16 mouse cellular contexts compared by ENCODE assay signal in the genomic region with DNA sequence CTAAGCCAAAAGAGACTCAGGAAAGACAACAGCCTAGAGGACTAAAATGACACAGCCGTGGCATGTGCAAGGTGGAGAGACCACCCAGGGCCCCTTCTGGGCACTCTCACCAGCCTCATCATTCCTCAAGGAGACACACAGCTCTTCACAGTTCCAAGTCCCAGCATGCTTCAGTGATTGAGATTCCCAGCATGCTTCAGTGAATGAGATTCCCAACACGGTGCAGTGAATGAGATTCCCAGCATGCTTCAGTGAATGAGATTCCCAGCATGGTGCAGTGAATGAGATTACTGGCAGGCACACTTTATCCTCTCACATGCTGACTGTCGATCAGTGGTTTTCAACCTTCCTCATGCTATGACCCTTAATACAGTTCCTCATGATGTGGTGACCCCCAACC. TPM values are rescaled to one million over a fixed set of nuclear protein-coding genes. Genes with fewer than 3 reads are reported as not detected.
DNase-seq lines count a peak whose midpoint lies in the region; ATAC-seq and TF ChIP-seq lines count a peak whose summit lies in the region.
"Had no signal": no experiment of that assay in that cellular context is flagged by ENCODE, and none has a peak within 500 bp of the region (broad histone marks: within the 10 kb centered on the region; RNA-seq: fewer than 3 reads in every experiment).

No protein-coding gene starts in this region.

- no peaks in the 10 kb centered on the region for H3K27me3 ChIP-seq in hindbrain, embryonic 11.5 days (ENCODE audit: control insufficient read depth, insufficient read depth, low read length)
- H3K27me3 ChIP-seq in hindbrain, embryonic 10.5 days (ENCODE audit: insufficient read depth, poor library complexity, severe bottlenecking), result no peaks in the 10 kb centered on the region
- H3K27me3 ChIP-seq in hindbrain, embryonic 14.5 days (ENCODE audit: control insufficient read depth, insufficient read depth, low read length), result no peaks in the 10 kb centered on the region
- no peaks in the 10 kb centered on the region for H3K27me3 ChIP-seq in neural tube, embryonic 13.5 days
- H3K27me3 ChIP-seq in kidney, embryonic 14.5 days (ENCODE audit: control insufficient read depth, insufficient read depth, low read length), result no peaks in the 10 kb centered on the region

- H3K4me3 ChIP-seq in hindbrain, embryonic 11.5 days (ENCODE audit: low read depth, low read length), result no peak overlapping the region
- H3K4me3 ChIP-seq in hindbrain, embryonic 10.5 days, result no peak overlapping the region
- no peak overlapping the region for H3K4me3 ChIP-seq in hindbrain, embryonic 14.5 days (replicated peaks; ENCODE audit: low read length)
- no peak overlapping the region for H3K4me3 ChIP-seq in neural tube, embryonic 13.5 days
- H3K4me3 ChIP-seq in kidney, embryonic 14.5 days (ENCODE audit: low read length), result no peak overlapping the region
- H3K4me3 ChIP-seq: erythroblast, embryonic 14.5 days; heart, embryonic 12.5 days; myocyte had no signal

- H3K9me3 ChIP-seq in hindbrain, embryonic 11.5 days (ENCODE audit: control insufficient read depth, low read length), result no peaks in the 10 kb centered on the region
- H3K9me3 ChIP-seq in hindbrain, embryonic 10.5 days, result no peaks in the 10 kb centered on the region
- no peaks in the 10 kb centered on the region for H3K9me3 ChIP-seq in hindbrain, embryonic 14.5 days (ENCODE audit: control insufficient read depth, low read length)
- H3K9me3 ChIP-seq in neural tube, embryonic 13.5 days, result no peaks in the 10 kb centered on the region
- no peaks in the 10 kb centered on the region for H3K9me3 ChIP-seq in kidney, embryonic 14.5 days (ENCODE audit: control insufficient read depth, low read length)
- H3K9me3 ChIP-seq: heart, embryonic 12.5 days had no signal

- no peaks in the 10 kb centered on the region for H3K4me1 ChIP-seq in hindbrain, embryonic 11.5 days (replicated peaks; ENCODE audit: control insufficient read depth, insufficient read depth, low read length)
- H3K4me1 ChIP-seq in hindbrain, embryonic 10.5 days (replicated peaks), result peaks cover 12% of the 10 kb centered on the region
- peaks cover 3% of the 10 kb centered on the region; the same call in 1 of the 2 replicates for H3K4me1 ChIP-seq in hindbrain, embryonic 14.5 days (replicated peaks; ENCODE audit: control insufficient read depth, insufficient read depth, low read length)
- H3K4me1 ChIP-seq in neural tube, embryonic 13.5 days (replicated peaks), result peaks cover 8% of the 10 kb centered on the region
- H3K4me1 ChIP-seq in kidney, embryonic 14.5 days (ENCODE audit: control insufficient read depth, insufficient read depth, low read length), result 0 out of 2 replicates have a peak, but pooled peaks cover 4% of the 10 kb centered on the region

- 63% methylated on average over 3 of the region's 3 CpGs for WGBS in hindbrain, embryonic 11.5 days
- WGBS in hindbrain, embryonic 10.5 days, result 57% methylated on average over 3 of the region's 3 CpGs
- 19% methylated on average over 3 of the region's 3 CpGs for WGBS in hindbrain, embryonic 14.5 days
- WGBS in neural tube, embryonic 13.5 days, result 46% methylated on average over 3 of the region's 3 CpGs
- WGBS in kidney, embryonic 14.5 days, result 78% methylated on average over 3 of the region's 3 CpGs

- TF ChIP-seq CTCF in brain, embryonic 14.5 days (IDR thresholded peaks at IDR 0.05; ENCODE audit: borderline replicate concordance, extremely low read depth, insufficient read depth, insufficient read length), result no peak

- H3K9ac ChIP-seq in hindbrain, embryonic 11.5 days (ENCODE audit: low read depth, low read length), result no peak overlapping the region
- H3K9ac ChIP-seq in hindbrain, embryonic 14.5 days, result no peak overlapping the region
- no peak overlapping the region for H3K9ac ChIP-seq in neural tube, embryonic 13.5 days
- H3K9ac ChIP-seq in kidney, embryonic 14.5 days (ENCODE audit: low read depth, low read length), result no peak overlapping the region
- H3K9ac ChIP-seq: heart, embryonic 12.5 days had no signal

- H3K4me2 ChIP-seq in hindbrain, embryonic 11.5 days (replicated peaks; ENCODE audit: low read depth, low read length), result no peak overlapping the region
- H3K4me2 ChIP-seq in hindbrain, embryonic 14.5 days (replicated peaks), result no peak overlapping the region
- H3K4me2 ChIP-seq in neural tube, embryonic 13.5 days, result no peak overlapping the region
- H3K4me2 ChIP-seq in kidney, embryonic 14.5 days (replicated peaks; ENCODE audit: low read depth, low read length), result no peak overlapping the region
- H3K4me2 ChIP-seq: heart, embryonic 12.5 days had no signal

- H3K27ac ChIP-seq in hindbrain, embryonic 11.5 days (ENCODE audit: low read depth, low read length), result no peak overlapping the region
- no peak overlapping the region for H3K27ac ChIP-seq in hindbrain, embryonic 10.5 days
- no peak overlapping the region for H3K27ac ChIP-seq in hindbrain, embryonic 14.5 days
- 0 out of 2 replicates have a peak overlapping the region, but pooled peaks have one; percentile 18 for H3K27ac ChIP-seq in neural tube, embryonic 13.5 days (replicated peaks)
- H3K27ac ChIP-seq in kidney, embryonic 14.5 days (ENCODE audit: low read depth, low read length), result no peak overlapping the region

- H3K36me3 ChIP-seq in hindbrain, embryonic 11.5 days (ENCODE audit: control insufficient read depth, insufficient read depth, low read length), result no peaks in the 10 kb centered on the region
- H3K36me3 ChIP-seq in hindbrain, embryonic 10.5 days, result no peaks in the 10 kb centered on the region
- no peaks in the 10 kb centered on the region for H3K36me3 ChIP-seq in hindbrain, embryonic 14.5 days (replicated peaks; ENCODE audit: control insufficient read depth, insufficient read depth)
- no peaks in the 10 kb centered on the region for H3K36me3 ChIP-seq in neural tube, embryonic 13.5 days
- no peaks in the 10 kb centered on the region for H3K36me3 ChIP-seq in kidney, embryonic 14.5 days (ENCODE audit: control insufficient read depth, insufficient read depth, low read length)
- H3K36me3 ChIP-seq: heart, embryonic 12.5 days had no signal

- no peak for TF ChIP-seq POLR2A in brain, embryonic 14.5 days (IDR thresholded peaks at IDR 0.05; ENCODE audit: borderline replicate concordance, extremely low read depth, insufficient read depth, insufficient read length, poor library complexity, severe bottlenecking)

- DNase-seq in hindbrain, embryonic 11.5 days (ENCODE audit: low spot score), result peak; percentile 15
- DNase-seq in hindbrain, embryonic 10.5 days (ENCODE audit: low spot score), result no peak
- DNase-seq in brain, embryonic 14.5 days (ENCODE audit: low read depth), result peak; percentile 84
- DNase-seq in hindbrain, embryonic 14.5 days (ENCODE audit: low spot score), result peak; percentile 57
- DNase-seq in thymus, postnatal 25 days, result no peak
- DNase-seq in adrenal gland, postnatal 36 days, result no peak
- DNase-seq: lung, postnatal 4 days had no signal

- peak; percentile 61 for ATAC-seq in hindbrain, embryonic 11.5 days (ENCODE audit: low FRiP score)
- ATAC-seq in hindbrain, embryonic 14.5 days (ENCODE audit: low FRiP score), result peak; percentile 78; the same call in 1 of the 2 replicates
- ATAC-seq in neural tube, embryonic 13.5 days (ENCODE audit: low read depth), result peak; percentile 34; the same call in 1 of the 2 replicates
- ATAC-seq in kidney, embryonic 14.5 days (ENCODE audit: low FRiP score, low TSS enrichment), result no peak

RNA-seq across cellular contexts. Expression of a gene that starts 6.2 kb away (rescaled TPM):
- polyA plus RNA-seq in hindbrain, embryonic 11.5 days (2014; fragmentation: Nextera tagmentation; extraction: Ambion mirVana), result 32.5 and 34.4 TPM in 2 replicates
- 38.6 and 44.4 TPM in 2 replicates for polyA plus RNA-seq in hindbrain, embryonic 10.5 days (2016; fragmentation: Nextera tagmentation; extraction: Ambion mirVana)
- 33.4 and 38.5 TPM in 2 replicates for polyA plus RNA-seq in brain, embryonic 14.5 days (2012; rRNA removed)
- polyA plus RNA-seq in hindbrain, embryonic 14.5 days (2014; fragmentation: Nextera tagmentation; extraction: Ambion mirVana), result 92.3 and 106 TPM in 2 replicates
- 67.1 and 73.6 TPM in 2 replicates for polyA plus RNA-seq in neural tube, embryonic 13.5 days (2015; fragmentation: Nextera tagmentation; extraction: Ambion mirVana)
- polyA plus RNA-seq in kidney, embryonic 14.5 days (2014; fragmentation: Nextera tagmentation; extraction: Ambion mirVana), result 63.0 and 73.6 TPM in 2 replicates
- total RNA-seq in adrenal gland, postnatal 36 days (2021), result 100 to 1,000 TPM; 325 to 425 TPM

RNA-seq across cellular contexts. Expression of a gene that starts 25.3 kb away (rescaled TPM):
- polyA plus RNA-seq in hindbrain, embryonic 11.5 days (2014; fragmentation: Nextera tagmentation; extraction: Ambion mirVana), result 23.1 and 23.2 TPM in 2 replicates
- 20.7 and 25.7 TPM in 2 replicates for polyA plus RNA-seq in hindbrain, embryonic 10.5 days (2016; fragmentation: Nextera tagmentation; extraction: Ambion mirVana)
- polyA plus RNA-seq in brain, embryonic 14.5 days (2012; rRNA removed), result 5.8 and 6.9 TPM in 2 replicates
- polyA plus RNA-seq in hindbrain, embryonic 14.5 days (2014; fragmentation: Nextera tagmentation; extraction: Ambion mirVana), result 7.9 and 8.4 TPM in 2 replicates
- 10.3 and 10.9 TPM in 2 replicates for polyA plus RNA-seq in neural tube, embryonic 13.5 days (2015; fragmentation: Nextera tagmentation; extraction: Ambion mirVana)
- 76.2 and 79.8 TPM in 2 replicates for polyA plus RNA-seq in kidney, embryonic 14.5 days (2014; fragmentation: Nextera tagmentation; extraction: Ambion mirVana)
- total RNA-seq in adrenal gland, postnatal 36 days (2021), result 100 to 1,000 TPM; 143 to 261 TPM
- polyA plus RNA-seq: erythroblast, embryonic 14.5 days had no signal

RNA-seq across cellular contexts. Expression of a gene that starts 33.1 kb away (rescaled TPM):
- 11.4 and 12.9 TPM in 2 replicates for polyA plus RNA-seq in hindbrain, embryonic 11.5 days (2014; fragmentation: Nextera tagmentation; extraction: Ambion mirVana)
- polyA plus RNA-seq in hindbrain, embryonic 10.5 days (2016; fragmentation: Nextera tagmentation; extraction: Ambion mirVana), result 12.8 and 13.9 TPM in 2 replicates
- polyA plus RNA-seq in brain, embryonic 14.5 days (2012; rRNA removed), result 13.2 and 15.3 TPM in 2 replicates
- 17.5 and 19.1 TPM in 2 replicates for polyA plus RNA-seq in hindbrain, embryonic 14.5 days (2014; fragmentation: Nextera tagmentation; extraction: Ambion mirVana)
- polyA plus RNA-seq in neural tube, embryonic 13.5 days (2015; fragmentation: Nextera tagmentation; extraction: Ambion mirVana), result 13.9 and 15.5 TPM in 2 replicates
- polyA plus RNA-seq in kidney, embryonic 14.5 days (2014; fragmentation: Nextera tagmentation; extraction: Ambion mirVana), result 17.2 and 18.4 TPM in 2 replicates
- total RNA-seq in adrenal gland, postnatal 36 days (2021), result 10 to 100 TPM; 12.0 to 19.0 TPM

RNA-seq across cellular contexts. Expression of a gene that starts 42.5 kb away (rescaled TPM):
- polyA plus RNA-seq in hindbrain, embryonic 11.5 days (2014; fragmentation: Nextera tagmentation; extraction: Ambion mirVana), result not detected in 2 replicates
- not detected in 2 replicates for polyA plus RNA-seq in hindbrain, embryonic 10.5 days (2016; fragmentation: Nextera tagmentation; extraction: Ambion mirVana)
- 0.06 TPM in 1 of 2 replicates, not detected in the other for polyA plus RNA-seq in brain, embryonic 14.5 days (2012; rRNA removed)
- not detected in 2 replicates for polyA plus RNA-seq in hindbrain, embryonic 14.5 days (2014; fragmentation: Nextera tagmentation; extraction: Ambion mirVana)
- polyA plus RNA-seq in neural tube, embryonic 13.5 days (2015; fragmentation: Nextera tagmentation; extraction: Ambion mirVana), result not detected in 2 replicates
- 0.16 TPM in 1 of 2 replicates, not detected in the other for polyA plus RNA-seq in kidney, embryonic 14.5 days (2014; fragmentation: Nextera tagmentation; extraction: Ambion mirVana)
- total RNA-seq in adrenal gland, postnatal 36 days (2021), result not detected
- total RNA-seq: common myeloid progenitor, adult 5-6 weeks; gastrocnemius, adult 8-10 months; layer of hippocampus, postnatal 10 days had no signal
- polyA plus RNA-seq: heart, embryonic 12.5 days; limb, embryonic 11.5 days; myocyte had no signal

Comparison
In these comparisons a context has a peak if more than half of its experiments do, and no peak if none do; other contexts are left out.
1. DNase-seq: peak in hindbrain, embryonic 11.5 days (single experiment), brain, embryonic 14.5 days (single experiment) and hindbrain, embryonic 14.5 days (single experiment); none in hindbrain, embryonic 10.5 days (single experiment), thymus, postnatal 25 days (single experiment) and adrenal gland, postnatal 36 days (0 of 2).